Mouse (Mus musculus) kidney, embryonic 15.5 days (tissue): ENCODE results near the gene Clpsl2. TPM values are rescaled to one million over a fixed set of nuclear protein-coding genes. Genes with fewer than 3 reads are reported as not detected.

Source experiments
- ATAC-seq: fragments of 200-750 bp; cut with Nextera tagmentation; replicated peaks from 2 replicates; pipeline ENCODE4 v1.8.0; 2017; ENCODE audit warnings: moderate TSS enrichment; ENCODE audit not compliant: low FRiP score
- H3K27ac ChIP-seq: fragments of 300-500 bp; sonication (generic); 2 replicates; pipeline ENCODE4 v1.5.1; 2015; ENCODE audit warnings: mild to moderate bottlenecking, inconsistent platforms
- H3K27me3 ChIP-seq: fragments of 300-500 bp; sonication (generic); 2 replicates; pipeline ENCODE4 v1.6.1; 2015; ENCODE audit warnings: inconsistent platforms
- H3K36me3 ChIP-seq: fragments of 300-500 bp; sonication (generic); 2 replicates; pipeline ENCODE4 v1.6.1; 2015; ENCODE audit warnings: inconsistent platforms
- H3K4me1 ChIP-seq: fragments of 300-500 bp; sonication (generic); 2 replicates; pipeline ENCODE4 v1.6.1; 2015; ENCODE audit warnings: inconsistent platforms
- H3K4me2 ChIP-seq: fragments of 300-500 bp; sonication (generic); 2 replicates; pipeline ENCODE4 v1.6.1; 2015; ENCODE audit warnings: moderate library complexity, mild to moderate bottlenecking, inconsistent platforms
- H3K4me3 ChIP-seq: fragments of 300-500 bp; sonication (generic); replicated peaks from 2 replicates; pipeline ENCODE4 v1.5.1; 2015; ENCODE audit warnings: mild to moderate bottlenecking, inconsistent platforms
- H3K9ac ChIP-seq: fragments of 300-500 bp; sonication (generic); 2 replicates; pipeline ENCODE4 v1.6.1; 2015; ENCODE audit warnings: mild to moderate bottlenecking, inconsistent platforms
- H3K9me3 ChIP-seq: fragments of 300-500 bp; sonication (generic); replicated peaks from 2 replicates; pipeline ENCODE4 v1.6.1; 2016; ENCODE audit warnings: inconsistent platforms
- WGBS: fragments of 180-500 bp; shearing (Covaris S2); methylation state at CpG from one replicate; pipeline ENCODE4 v1.1.7; 2015; ENCODE audit warnings: mixed read lengths; 5-methylcytosine and 5-hydroxymethylcytosine counted together
- microRNA-seq: library from miRNA; unstranded; fragments of <30 nt; microRNA quantifications from one replicate; pipeline ENCODE4, GENCODE M21; 2016
- polyA plus RNA-seq: library from polyadenylated mRNA; unstranded; fragments of >200 nt; fragmentation: Nextera tagmentation; extraction: Ambion mirVana; gene quantifications from 2 replicates; pipeline ENCODE4 v1.2.1, GENCODE M21; 2015

Gene Clpsl2
- polyA plus RNA-seq, 1 experiment from 2014 or later, result not detected

- no peaks in the 10 kb centered on the region for H3K9me3 ChIP-seq
- no peak overlapping the region for H3K4me2 ChIP-seq
- no peak overlapping the region for H3K9ac ChIP-seq
- H3K36me3 ChIP-seq, result peaks cover 95% of the 10 kb centered on the region
- H3K27ac ChIP-seq, result no peak overlapping the region
- H3K27me3 ChIP-seq, result no peaks in the 10 kb centered on the region
- no peak overlapping the region for H3K4me3 ChIP-seq
- no peak for ATAC-seq
- WGBS, result 56% methylated on average over 9 of the region's 9 CpGs
- peaks cover 6% of the 10 kb centered on the region; the same call in 1 of the 2 replicates for H3K4me1 ChIP-seq
Observed at GRCm38 (mm10) chr17:28601557-28602250, 52.5 kb downstream of the Clpsl2 start.

Small RNA genes lying within 50 kb of the gene (microRNA-seq; reads per million reads assigned to microRNA genes)
- gene Gm25195, result not detected
- not detected for gene Mir6969

Other genes starting within 250 kb of the Clpsl2 start
- gene Fance, start 235.9 kb upstream of the Clpsl2 start, polyA plus RNA-seq, result 28.4 and 33.7 TPM in 2 replicates
- 643 and 689 TPM in 2 replicates for gene Rpl10a, start 220.9 kb upstream of the Clpsl2 start, polyA plus RNA-seq
- 9.8 and 11.0 TPM in 2 replicates for gene Tead3, start 198.6 kb upstream of the Clpsl2 start, polyA plus RNA-seq
- 5.6 and 6.4 TPM in 2 replicates for gene Tulp1, start 184.2 kb upstream of the Clpsl2 start, polyA plus RNA-seq
- gene Fkbp5, start 31.9 kb upstream of the Clpsl2 start, polyA plus RNA-seq, result 31.1 and 35.0 TPM in 2 replicates
- gene Armc12, start 18.6 kb upstream of the Clpsl2 start, polyA plus RNA-seq, result not detected in 2 replicates
- gene Clps, start 11.4 kb downstream of the Clpsl2 start, polyA plus RNA-seq, result 0.78 and 2.6 TPM in 2 replicates
- gene Lhfpl5, start 26.2 kb downstream of the Clpsl2 start, polyA plus RNA-seq, result 0.54 and 0.91 TPM in 2 replicates
- gene Srpk1, start 73.3 kb downstream of the Clpsl2 start, polyA plus RNA-seq, result 96.3 and 100 TPM in 2 replicates
- 0.75 and 0.85 TPM in 2 replicates for gene Slc26a8, start 140.8 kb downstream of the Clpsl2 start, polyA plus RNA-seq
- 43.6 and 47.3 TPM in 2 replicates for gene Mapk14, start 141.9 kb downstream of the Clpsl2 start, polyA plus RNA-seq
- gene AC170998.1, start 176.7 kb downstream of the Clpsl2 start, polyA plus RNA-seq, result 3.1 and 4.0 TPM in 2 replicates
- gene Mapk13, start 219.9 kb downstream of the Clpsl2 start, polyA plus RNA-seq, result 44.7 and 46.4 TPM in 2 replicates